Mouse (Mus musculus): ENCODE results near the gene Adora3. TPM values are rescaled to one million over a fixed set of nuclear protein-coding genes. Genes with fewer than 3 reads are reported as not detected.
A peak's percentile ranks its signal among the peaks of the same experiment; 100 is the strongest.
"Not testable (repeated sequence)": the region's sequence is repeated elsewhere in the genome, so short reads cannot be mapped to it uniquely, and the experiment has no call there.

Gene Adora3
- polyA plus RNA-seq, 1 experiment from 2014 or later = not detected

DNA sequence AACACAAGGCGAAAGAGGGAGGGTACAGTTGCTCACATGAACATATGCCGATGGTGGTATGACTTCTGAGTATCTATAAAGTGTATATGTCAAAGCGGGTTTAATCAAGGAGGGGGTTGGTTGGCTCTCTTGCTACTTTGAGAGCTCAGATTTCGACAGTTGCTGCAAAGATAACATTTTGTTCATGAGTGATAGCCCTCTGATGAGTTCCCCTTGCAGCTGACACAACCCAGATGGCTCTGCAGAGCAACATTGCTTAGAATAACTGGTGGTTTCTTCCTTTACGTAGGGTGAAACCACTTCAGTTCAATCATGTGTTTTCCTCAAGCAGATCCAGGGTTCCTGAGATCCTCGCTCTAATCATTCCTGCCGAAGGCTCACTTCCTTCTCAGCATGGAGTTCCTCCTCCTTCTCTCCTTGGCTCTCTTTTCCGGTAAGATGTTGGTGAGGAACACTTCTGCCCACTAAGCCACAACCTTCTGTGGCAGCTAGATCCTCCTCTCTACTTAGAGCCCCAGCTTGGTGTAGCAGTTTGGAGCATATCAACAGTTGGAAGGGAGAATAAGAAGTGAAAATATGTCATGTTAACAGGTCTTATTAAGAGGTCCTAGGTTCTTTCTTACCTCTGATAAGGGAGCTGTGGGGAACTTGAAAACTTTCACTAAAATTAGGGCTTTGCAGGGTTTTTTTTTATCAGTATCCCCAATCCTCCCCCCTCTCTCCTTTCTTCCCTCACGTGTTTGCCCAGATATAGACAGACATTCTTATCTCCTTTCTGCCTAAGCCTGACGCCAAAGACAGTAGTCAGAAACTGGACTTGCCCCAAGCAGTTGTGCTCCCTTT is 43.4 kb downstream of the Adora3 start:
- 77% methylated on average over 10 of the region's 10 CpGs for WGBS
- Histone ChIP-seq H3K27ac (replicated peaks) (no peak overlapping the region), H3K9me3 (replicated peaks) (no peaks in the 10 kb centered on the region), H3K27me3 (ENCODE audit: low read depth, poor library complexity, severe bottlenecking) (no peaks in the 10 kb centered on the region), H3K36me3 (no peaks in the 10 kb centered on the region), H3K4me3 (no peak overlapping the region), H3K4me1 (0 out of 2 replicates have a peak, but pooled peaks cover 4% of the 10 kb centered on the region)
- DNase-seq (ENCODE audit: low spot score) = no peak

- Histone ChIP-seq H3K4me1 (0 out of 2 replicates have a peak, but pooled peaks cover 4% of the 10 kb centered on the region), H3K9me3 (replicated peaks) (no peaks in the 10 kb centered on the region), H3K36me3 (no peaks in the 10 kb centered on the region), H3K27ac (replicated peaks) (no peak overlapping the region), H3K27me3 (ENCODE audit: low read depth, poor library complexity, severe bottlenecking) (no peaks in the 10 kb centered on the region), H3K4me3 (no peak overlapping the region)
- WGBS = 45% methylated on average over 1 of the region's 1 CpGs
- DNase-seq (ENCODE audit: low spot score) = no peak
Measured at GRCm38 (mm10) chr3:105915281-105915680, 44.6 kb downstream of the Adora3 start.

GRCm38 (mm10) chr3:105916455-105916854 is 45.8 kb downstream of the Adora3 start:
- not testable (repeated sequence) for H3K27me3 ChIP-seq (ENCODE audit: low read depth, poor library complexity, severe bottlenecking); H3K9me3 ChIP-seq (replicated peaks); H3K36me3 ChIP-seq; DNase-seq (ENCODE audit: low spot score); H3K4me1 ChIP-seq; H3K4me3 ChIP-seq; H3K27ac ChIP-seq (replicated peaks)

DNA sequence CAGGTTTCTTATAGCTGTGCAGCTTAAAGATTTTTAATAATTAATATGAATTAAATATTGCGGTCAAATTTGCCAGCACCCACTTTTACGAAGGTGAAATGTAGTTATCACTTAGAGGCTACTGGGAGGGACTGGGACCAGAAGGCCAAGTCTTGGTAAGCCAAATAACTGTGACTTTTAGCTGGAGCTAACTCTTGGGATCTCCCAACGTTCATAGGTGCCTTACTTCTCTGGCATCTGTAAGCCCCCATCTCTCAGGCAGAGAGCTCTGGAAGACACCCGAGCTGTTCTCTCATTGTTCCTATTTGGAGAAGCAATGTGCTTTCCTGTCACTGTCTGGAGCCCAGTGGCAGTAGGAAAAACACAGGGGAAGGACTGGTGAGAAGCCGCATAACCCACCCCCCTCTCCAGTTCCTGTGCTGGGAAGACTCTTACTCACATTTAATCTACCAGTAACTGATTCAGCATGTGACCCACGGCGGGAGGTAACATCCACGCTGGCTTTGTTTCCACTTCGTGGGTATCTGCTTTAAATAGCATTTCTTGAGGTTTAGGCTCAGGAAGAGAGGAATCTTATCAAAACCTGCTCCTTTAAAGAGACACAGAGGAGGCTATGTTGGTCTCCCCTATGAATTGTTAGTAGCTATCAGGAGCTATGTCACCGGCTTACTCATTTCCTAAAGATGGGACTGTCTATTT is 47.1 kb downstream of the Adora3 start:
- Histone ChIP-seq H3K36me3 (no peaks in the 10 kb centered on the region), H3K4me1 (0 out of 2 replicates have a peak, but pooled peaks cover 4% of the 10 kb centered on the region), H3K9me3 (replicated peaks) (no peaks in the 10 kb centered on the region), H3K4me3 (no peak overlapping the region), H3K27me3 (ENCODE audit: low read depth, poor library complexity, severe bottlenecking) (no peaks in the 10 kb centered on the region), H3K27ac (replicated peaks) (no peak overlapping the region)
- WGBS = 69% methylated on average over 10 of the region's 10 CpGs
- peak; percentile 28 for DNase-seq (ENCODE audit: low spot score)

DNA sequence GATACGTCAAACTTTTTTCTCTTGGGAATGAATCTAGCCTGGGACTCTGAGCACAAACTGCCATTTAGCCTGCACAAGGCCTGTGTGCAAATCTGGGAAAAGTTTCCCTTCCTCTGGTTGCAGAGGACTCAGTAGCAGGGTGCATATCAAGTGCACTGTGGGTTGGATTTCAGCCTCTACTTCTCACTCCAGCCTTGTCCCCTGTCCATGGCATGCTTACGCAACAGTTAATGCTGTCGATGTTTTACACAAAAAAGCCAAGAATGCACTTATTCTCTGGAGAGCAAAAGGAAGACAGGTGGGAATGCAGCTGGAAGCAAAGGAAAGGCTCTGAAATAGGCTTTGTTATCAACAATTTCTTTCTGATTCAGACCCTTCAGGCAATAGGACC is 47.7 kb downstream of the Adora3 start:
- DNase-seq (ENCODE audit: low spot score) = no peak
- no peaks in the 10 kb centered on the region for H3K27me3 ChIP-seq (ENCODE audit: low read depth, poor library complexity, severe bottlenecking)
- WGBS = 80% methylated on average over 3 of the region's 3 CpGs

GRCm38 (mm10) chr3:105920743-105921142 is 50.1 kb downstream of the Adora3 start:
- not testable (repeated sequence) for H3K36me3 ChIP-seq; H3K9me3 ChIP-seq (replicated peaks); DNase-seq (ENCODE audit: low spot score); H3K27me3 ChIP-seq (ENCODE audit: low read depth, poor library complexity, severe bottlenecking); H3K4me3 ChIP-seq; H3K27ac ChIP-seq (replicated peaks); H3K4me1 ChIP-seq

More for the DNA sequence above, 47.7 kb downstream of the Adora3 start:
- no peaks in the 10 kb centered on the region for H3K9me3 ChIP-seq (replicated peaks)
- no peak overlapping the region for H3K27ac ChIP-seq (replicated peaks)
- 0 out of 2 replicates have a peak, but pooled peaks cover 4% of the 10 kb centered on the region for H3K4me1 ChIP-seq
- no peaks in the 10 kb centered on the region for H3K36me3 ChIP-seq
- H3K4me3 ChIP-seq = no peak overlapping the region

DNA sequence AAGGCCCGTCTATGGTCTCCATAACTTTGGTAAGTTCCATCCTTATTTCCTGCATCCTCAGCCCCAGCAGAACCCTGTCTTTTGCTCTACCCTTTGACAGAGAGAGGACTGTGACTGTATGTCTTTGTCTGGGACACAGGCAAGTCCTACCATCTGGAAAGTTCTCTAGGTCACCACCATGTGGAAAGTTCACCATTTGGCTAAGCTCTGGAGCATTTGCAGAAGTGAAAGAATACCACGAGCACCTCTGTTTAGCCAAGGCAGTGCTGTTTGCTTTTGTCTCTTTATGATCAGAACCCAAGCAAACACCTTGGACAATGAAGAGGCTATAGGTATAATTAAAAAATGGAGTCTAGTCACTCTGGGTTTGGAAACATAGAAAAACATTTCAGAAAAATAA is 51.3 kb downstream of the Adora3 start:
- H3K27ac ChIP-seq (replicated peaks) = no peak overlapping the region
- H3K4me3 ChIP-seq = no peak overlapping the region
- WGBS = 82% methylated on average over 2 of the region's 2 CpGs
- no peaks in the 10 kb centered on the region for H3K9me3 ChIP-seq (replicated peaks)
- H3K36me3 ChIP-seq = no peaks in the 10 kb centered on the region
- H3K27me3 ChIP-seq (ENCODE audit: low read depth, poor library complexity, severe bottlenecking) = no peaks in the 10 kb centered on the region
- DNase-seq (ENCODE audit: low spot score) = no peak
- H3K4me1 ChIP-seq = 0 out of 2 replicates have a peak, but pooled peaks cover 4% of the 10 kb centered on the region

GRCm38 (mm10) chr3:105924616-105925015 is 54.0 kb downstream of the Adora3 start:
- Histone ChIP-seq H3K9me3 (replicated peaks) (no peaks in the 10 kb centered on the region), H3K27ac (replicated peaks) (no peak overlapping the region), H3K27me3 (ENCODE audit: low read depth, poor library complexity, severe bottlenecking) (no peaks in the 10 kb centered on the region), H3K4me1 (no peaks in the 10 kb centered on the region), H3K4me3 (no peak overlapping the region), H3K36me3 (no peaks in the 10 kb centered on the region)
- 87% methylated on average over 9 of the region's 9 CpGs for WGBS
- DNase-seq (ENCODE audit: low spot score) = no peak

- Histone ChIP-seq H3K36me3 (no peaks in the 10 kb centered on the region), H3K4me3 (no peak overlapping the region), H3K27me3 (ENCODE audit: low read depth, poor library complexity, severe bottlenecking) (no peaks in the 10 kb centered on the region), H3K9me3 (replicated peaks) (no peaks in the 10 kb centered on the region), H3K27ac (replicated peaks) (no peak overlapping the region), H3K4me1 (no peaks in the 10 kb centered on the region)
- DNase-seq (ENCODE audit: low spot score) = no peak
- 89% methylated on average over 7 of the region's 7 CpGs for WGBS
Measured at GRCm38 (mm10) chr3:105927561-105928194, 57.0 kb downstream of the Adora3 start.

GRCm38 (mm10) chr3:105928195-105928569 is 57.5 kb downstream of the Adora3 start:
- 92% methylated on average over 3 of the region's 3 CpGs for WGBS
- H3K27me3 ChIP-seq (ENCODE audit: low read depth, poor library complexity, severe bottlenecking) = no peaks in the 10 kb centered on the region
- H3K27ac ChIP-seq (replicated peaks) = no peak overlapping the region
- no peak overlapping the region for H3K4me3 ChIP-seq
- DNase-seq (ENCODE audit: low spot score) = no peak
- H3K9me3 ChIP-seq (replicated peaks) = no peaks in the 10 kb centered on the region
- no peaks in the 10 kb centered on the region for H3K4me1 ChIP-seq
- no peaks in the 10 kb centered on the region for H3K36me3 ChIP-seq

DNA sequence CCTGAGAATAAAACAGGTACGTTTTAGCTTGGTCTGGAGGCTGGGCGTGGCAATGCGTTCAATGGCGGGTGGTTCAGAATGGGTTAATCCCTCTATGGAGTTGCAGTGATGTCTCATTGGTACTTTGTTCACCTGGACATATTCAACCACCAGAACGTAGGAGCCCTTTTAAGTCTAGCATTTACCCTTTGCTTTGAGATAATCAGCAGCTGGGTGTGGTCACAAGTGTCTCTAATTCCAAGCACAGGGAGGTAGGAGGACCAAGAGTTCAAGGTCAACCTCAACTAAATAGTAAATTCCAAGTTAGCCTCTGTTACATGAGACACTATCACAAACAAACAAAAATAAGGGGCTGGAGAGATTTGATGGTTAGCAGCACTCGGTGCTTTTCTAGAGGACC is 58.1 kb downstream of the Adora3 start:
- DNase-seq (ENCODE audit: low spot score) = no peak
- H3K4me3 ChIP-seq = no peak overlapping the region
- 90% methylated on average over 6 of the region's 6 CpGs for WGBS
- H3K27ac ChIP-seq (replicated peaks) = no peak overlapping the region
- H3K9me3 ChIP-seq (replicated peaks) = no peaks in the 10 kb centered on the region
- no peaks in the 10 kb centered on the region for H3K36me3 ChIP-seq
- H3K4me1 ChIP-seq = no peaks in the 10 kb centered on the region
- H3K27me3 ChIP-seq (ENCODE audit: low read depth, poor library complexity, severe bottlenecking) = no peaks in the 10 kb centered on the region

GRCm38 (mm10) chr3:105929821-105930220 is 59.2 kb downstream of the Adora3 start:
- WGBS = 84% methylated on average over 7 of the region's 7 CpGs
- no peaks in the 10 kb centered on the region for H3K27me3 ChIP-seq (ENCODE audit: low read depth, poor library complexity, severe bottlenecking)
- DNase-seq (ENCODE audit: low spot score) = no peak
- H3K27ac ChIP-seq (replicated peaks) = no peak overlapping the region
- H3K4me3 ChIP-seq = no peak overlapping the region
- H3K36me3 ChIP-seq = no peaks in the 10 kb centered on the region
- H3K9me3 ChIP-seq (replicated peaks) = no peaks in the 10 kb centered on the region
- H3K4me1 ChIP-seq = no peaks in the 10 kb centered on the region

- no peaks in the 10 kb centered on the region for H3K27me3 ChIP-seq (ENCODE audit: low read depth, poor library complexity, severe bottlenecking)
- no peak for DNase-seq (ENCODE audit: low spot score)
- H3K27ac ChIP-seq (replicated peaks) = no peak overlapping the region
- no peaks in the 10 kb centered on the region for H3K36me3 ChIP-seq
- H3K4me1 ChIP-seq = no peaks in the 10 kb centered on the region
- 92% methylated on average over 2 of the region's 2 CpGs for WGBS
- no peak overlapping the region for H3K4me3 ChIP-seq
- no peaks in the 10 kb centered on the region for H3K9me3 ChIP-seq (replicated peaks)
Measured at GRCm38 (mm10) chr3:105931095-105931494, 60.4 kb downstream of the Adora3 start.
